ENCODE assay signal across 20 mouse cellular contexts in genomic region chr16:90235188-90235587, GRCm38 (mm10). TPM values are rescaled to one million over a fixed set of nuclear protein-coding genes. Genes with fewer than 3 reads are reported as not detected.
DNase-seq lines count a peak whose midpoint lies in the region; ATAC-seq and TF ChIP-seq lines count a peak whose summit lies in the region.
"Had no signal": no experiment of that assay in that cellular context is flagged by ENCODE, and none has a peak within 500 bp of the region (broad histone marks: within the 10 kb centered on the region; RNA-seq: fewer than 3 reads in every experiment).

No protein-coding gene starts in this region.

- no peaks in the 10 kb centered on the region for H3K9me3 ChIP-seq in heart, embryonic 11.5 days (replicated peaks; ENCODE audit: control insufficient read depth, low read length)
- H3K9me3 ChIP-seq in heart, embryonic 10.5 days, result no peaks in the 10 kb centered on the region
- no peaks in the 10 kb centered on the region for H3K9me3 ChIP-seq in hindbrain, postnatal 0 days (ENCODE audit: low read length)
- H3K9me3 ChIP-seq in hindbrain, embryonic 12.5 days (replicated peaks), result no peaks in the 10 kb centered on the region
- H3K9me3 ChIP-seq in liver, postnatal 0 days (ENCODE audit: low read length), result no peaks in the 10 kb centered on the region
- H3K9me3 ChIP-seq in stomach, postnatal 0 days (ENCODE audit: control insufficient read depth, low read length), result no peaks in the 10 kb centered on the region
- H3K9me3 ChIP-seq: embryonic facial prominence, embryonic 12.5 days; hindbrain, embryonic 13.5 days; limb, embryonic 10.5 days; megakaryocyte, embryonic 14.5 days; midbrain, embryonic 13.5 days had no signal

- no peak for DNase-seq in heart, embryonic 10.5 days (ENCODE audit: low spot score)
- no peak for DNase-seq in hindbrain, postnatal 0 days (ENCODE audit: low spot score)
- no peak for DNase-seq in liver, postnatal 0 days
- no peak for DNase-seq in liver
- no peak for DNase-seq in stomach, postnatal 0 days (ENCODE audit: low spot score)
- DNase-seq: cerebellum, adult 2 months; cerebellum, postnatal 25 days; forebrain, postnatal 0 days; gastrocnemius, postnatal 14 days; lung, adult 2 months; thymus, postnatal 25 days had no signal

- peaks cover 2% of the 10 kb centered on the region for H3K36me3 ChIP-seq in heart, embryonic 11.5 days (ENCODE audit: control insufficient read depth, insufficient read depth, low read length)
- H3K36me3 ChIP-seq in heart, embryonic 10.5 days, result peaks cover 36% of the 10 kb centered on the region
- peaks cover 15% of the 10 kb centered on the region for H3K36me3 ChIP-seq in hindbrain, postnatal 0 days (ENCODE audit: insufficient read depth, low read length)
- peaks cover 13% of the 10 kb centered on the region for H3K36me3 ChIP-seq in hindbrain, embryonic 12.5 days
- peaks cover 31% of the 10 kb centered on the region for H3K36me3 ChIP-seq in liver, postnatal 0 days (replicated peaks; ENCODE audit: insufficient read depth, low read length)
- peaks cover 2% of the 10 kb centered on the region; the same call in 1 of the 2 replicates for H3K36me3 ChIP-seq in stomach, postnatal 0 days (ENCODE audit: control insufficient read depth, insufficient read depth, low read length)

- no peak overlapping the region for H3K4me3 ChIP-seq in heart, embryonic 11.5 days (ENCODE audit: low read depth, low read length)
- no peak overlapping the region for H3K4me3 ChIP-seq in heart, embryonic 10.5 days
- H3K4me3 ChIP-seq in hindbrain, postnatal 0 days (ENCODE audit: low read length), result no peak overlapping the region
- H3K4me3 ChIP-seq in hindbrain, embryonic 12.5 days, result no peak overlapping the region
- H3K4me3 ChIP-seq in liver, postnatal 0 days (ENCODE audit: low read depth, low read length), result no peak overlapping the region
- no peak overlapping the region for H3K4me3 ChIP-seq in stomach, postnatal 0 days (ENCODE audit: low read depth, low read length)
- H3K4me3 ChIP-seq: embryonic facial prominence, embryonic 12.5 days; hindbrain, embryonic 13.5 days; limb, embryonic 10.5 days; megakaryocyte, embryonic 14.5 days; midbrain, embryonic 13.5 days had no signal

- H3K27ac ChIP-seq in heart, embryonic 11.5 days (ENCODE audit: low read depth, low read length), result no peak overlapping the region
- no peak overlapping the region for H3K27ac ChIP-seq in heart, embryonic 10.5 days
- H3K27ac ChIP-seq in hindbrain, postnatal 0 days, result no peak overlapping the region
- no peak overlapping the region for H3K27ac ChIP-seq in hindbrain, embryonic 12.5 days
- peak overlapping the region; percentile 29; the same call in 1 of the 2 replicates for H3K27ac ChIP-seq in liver, postnatal 0 days (ENCODE audit: low read depth)
- no peak overlapping the region for H3K27ac ChIP-seq in stomach, postnatal 0 days (replicated peaks)
- H3K27ac ChIP-seq: embryonic facial prominence, embryonic 12.5 days; hindbrain, embryonic 13.5 days; limb, embryonic 10.5 days; midbrain, embryonic 13.5 days had no signal

- no peak for ATAC-seq in heart, embryonic 11.5 days (replicated peaks; ENCODE audit: insufficient number of reproducible peaks, low FRiP score, low TSS enrichment)
- no peak for ATAC-seq in hindbrain, postnatal 0 days
- no peak for ATAC-seq in hindbrain, embryonic 12.5 days (ENCODE audit: low FRiP score)
- 0 out of 2 replicates have a peak, but pooled peaks have one; percentile 20 for ATAC-seq in liver, postnatal 0 days
- ATAC-seq in stomach, postnatal 0 days (ENCODE audit: low FRiP score, low TSS enrichment), result no peak
- ATAC-seq: forebrain, postnatal 0 days; inflammation-experienced regulatory T-cells, adult 6 months; midbrain, embryonic 13.5 days; Patski had no signal

- H3K9ac ChIP-seq in heart, embryonic 11.5 days (ENCODE audit: low read depth, low read length), result no peak overlapping the region
- H3K9ac ChIP-seq in hindbrain, postnatal 0 days (replicated peaks; ENCODE audit: low read length), result no peak overlapping the region
- H3K9ac ChIP-seq in hindbrain, embryonic 12.5 days, result no peak overlapping the region
- H3K9ac ChIP-seq in liver, postnatal 0 days (replicated peaks), result no peak overlapping the region
- H3K9ac ChIP-seq in stomach, postnatal 0 days (ENCODE audit: low read length), result no peak overlapping the region
- H3K9ac ChIP-seq: embryonic facial prominence, embryonic 12.5 days; forebrain, postnatal 0 days; hindbrain, embryonic 13.5 days; midbrain, embryonic 13.5 days had no signal

- H3K27me3 ChIP-seq in heart, embryonic 11.5 days (ENCODE audit: control insufficient read depth, insufficient read depth, low read length), result no peaks in the 10 kb centered on the region
- no peaks in the 10 kb centered on the region for H3K27me3 ChIP-seq in heart, embryonic 10.5 days (ENCODE audit: insufficient read depth, poor library complexity, severe bottlenecking)
- no peaks in the 10 kb centered on the region for H3K27me3 ChIP-seq in hindbrain, postnatal 0 days (ENCODE audit: insufficient read depth, low read length)
- no peaks in the 10 kb centered on the region for H3K27me3 ChIP-seq in hindbrain, embryonic 12.5 days
- H3K27me3 ChIP-seq in liver, postnatal 0 days (ENCODE audit: insufficient read depth, low read length), result no peaks in the 10 kb centered on the region
- H3K27me3 ChIP-seq in stomach, postnatal 0 days (ENCODE audit: control insufficient read depth, insufficient read depth, low read length), result no peaks in the 10 kb centered on the region
- H3K27me3 ChIP-seq: embryonic facial prominence, embryonic 12.5 days; hindbrain, embryonic 13.5 days; megakaryocyte, embryonic 14.5 days; midbrain, embryonic 13.5 days; Patski had no signal

- WGBS in heart, embryonic 11.5 days (ENCODE audit: insufficient replicate concordance), result 77% methylated on average over 3 of the region's 3 CpGs
- WGBS in heart, embryonic 10.5 days, result 71% methylated on average over 3 of the region's 3 CpGs
- 90% methylated on average over 3 of the region's 3 CpGs for WGBS in hindbrain, postnatal 0 days
- 93% methylated on average over 3 of the region's 3 CpGs for WGBS in hindbrain, embryonic 12.5 days
- WGBS in liver, postnatal 0 days (ENCODE audit: insufficient replicate concordance), result 82% methylated on average over 3 of the region's 3 CpGs
- WGBS in stomach, postnatal 0 days, result 80% methylated on average over 3 of the region's 3 CpGs

- 0 out of 2 replicates have a peak overlapping the region, but pooled peaks have one; percentile 10 for H3K4me2 ChIP-seq in heart, embryonic 11.5 days
- H3K4me2 ChIP-seq in hindbrain, postnatal 0 days (ENCODE audit: low read depth, low read length), result no peak overlapping the region
- no peak overlapping the region for H3K4me2 ChIP-seq in hindbrain, embryonic 12.5 days (replicated peaks)
- H3K4me2 ChIP-seq in liver, postnatal 0 days (ENCODE audit: low read depth, low read length), result no peak overlapping the region
- no peak overlapping the region for H3K4me2 ChIP-seq in stomach, postnatal 0 days (replicated peaks; ENCODE audit: low read depth)
- H3K4me2 ChIP-seq: embryonic facial prominence, embryonic 12.5 days; hindbrain, embryonic 13.5 days; midbrain, embryonic 13.5 days had no signal

- TF ChIP-seq EP300 in liver, postnatal 0 days (IDR thresholded peaks at IDR 0.05; ENCODE audit: low read depth), result no peak
- no peak for TF ChIP-seq EP300 in stomach, postnatal 0 days (optimal IDR thresholded peaks at IDR 0.05)

- peaks cover 15% of the 10 kb centered on the region for H3K4me1 ChIP-seq in heart, embryonic 11.5 days (ENCODE audit: control insufficient read depth, insufficient read depth, low read length)
- H3K4me1 ChIP-seq in heart, embryonic 10.5 days, result peaks cover 16% of the 10 kb centered on the region
- H3K4me1 ChIP-seq in hindbrain, postnatal 0 days (ENCODE audit: insufficient read depth, low read length), result no peaks in the 10 kb centered on the region
- no peaks in the 10 kb centered on the region for H3K4me1 ChIP-seq in hindbrain, embryonic 12.5 days
- H3K4me1 ChIP-seq in liver, postnatal 0 days (ENCODE audit: insufficient read depth), result peaks cover 6% of the 10 kb centered on the region
- no peaks in the 10 kb centered on the region for H3K4me1 ChIP-seq in stomach, postnatal 0 days (replicated peaks; ENCODE audit: control insufficient read depth, insufficient read depth)
- H3K4me1 ChIP-seq: embryonic facial prominence, embryonic 12.5 days; hindbrain, embryonic 13.5 days; limb, embryonic 10.5 days; midbrain, embryonic 13.5 days had no signal

- 0 out of 2 replicates have a peak, but pooled peaks have one; percentile 8 for TF ChIP-seq CTCF in hindbrain, postnatal 0 days (IDR thresholded peaks at IDR 0.05; ENCODE audit: low read depth)
- peak; percentile 22; the same call in 1 of the 2 replicates for TF ChIP-seq CTCF in liver, postnatal 0 days (IDR thresholded peaks at IDR 0.05; ENCODE audit: low read depth)
- TF ChIP-seq CTCF in stomach, postnatal 0 days (IDR thresholded peaks at IDR 0.05; ENCODE audit: low read depth), result 0 out of 2 replicates have a peak, but pooled peaks have one; percentile 24

RNA-seq across cellular contexts. Expression of gene Sod1, which starts 14.6 kb away (rescaled TPM):
- polyA plus RNA-seq in heart, embryonic 11.5 days (2014; fragmentation: Nextera tagmentation; extraction: Ambion mirVana), result 1,124 and 1,155 TPM in 2 replicates
- polyA plus RNA-seq in heart, embryonic 10.5 days (2016; fragmentation: Nextera tagmentation; extraction: Ambion mirVana), result 1,054 and 1,279 TPM in 2 replicates
- 185 and 217 TPM in 2 replicates for total RNA-seq in hindbrain, postnatal 0 days (2014; rRNA removed)
- 1,314 and 1,323 TPM in 2 replicates for polyA plus RNA-seq in hindbrain, postnatal 0 days (2015; fragmentation: Nextera tagmentation; extraction: Ambion mirVana)
- polyA plus RNA-seq in hindbrain, embryonic 12.5 days (2016; fragmentation: Nextera tagmentation; extraction: Ambion mirVana), result 702 and 781 TPM in 2 replicates
- 1,398 and 1,474 TPM in 2 replicates for polyA plus RNA-seq in liver, postnatal 0 days (2015; fragmentation: Nextera tagmentation; extraction: Ambion mirVana)
- 1,113 and 1,141 TPM in 2 replicates for polyA plus RNA-seq in stomach, postnatal 0 days (2015; fragmentation: Nextera tagmentation; extraction: Ambion mirVana)

RNA-seq across cellular contexts. Expression of gene Scaf4, which starts 49.1 kb away (rescaled TPM):
- polyA plus RNA-seq in heart, embryonic 11.5 days (2014; fragmentation: Nextera tagmentation; extraction: Ambion mirVana), result 20.1 and 22.0 TPM in 2 replicates
- polyA plus RNA-seq in heart, embryonic 10.5 days (2016; fragmentation: Nextera tagmentation; extraction: Ambion mirVana), result 22.1 and 30.4 TPM in 2 replicates
- 15.4 and 16.8 TPM in 2 replicates for total RNA-seq in hindbrain, postnatal 0 days (2014; rRNA removed)
- polyA plus RNA-seq in hindbrain, postnatal 0 days (2015; fragmentation: Nextera tagmentation; extraction: Ambion mirVana), result 16.0 and 16.8 TPM in 2 replicates
- 36.2 and 38.7 TPM in 2 replicates for polyA plus RNA-seq in hindbrain, embryonic 12.5 days (2016; fragmentation: Nextera tagmentation; extraction: Ambion mirVana)
- 6.2 TPM in 2 replicates for polyA plus RNA-seq in liver, postnatal 0 days (2015; fragmentation: Nextera tagmentation; extraction: Ambion mirVana)
- 8.3 and 9.8 TPM in 2 replicates for polyA plus RNA-seq in stomach, postnatal 0 days (2015; fragmentation: Nextera tagmentation; extraction: Ambion mirVana)
